Mouse (Mus musculus) lung, postnatal 0 days (tissue): ENCODE results near the gene Zfp597.

ENCODE experiments used
- CTCF ChIP-seq: IDR thresholded peaks from 2 replicates; pipeline ENCODE4 v1.5.1; 2016; ENCODE audit warnings: antibody characterized with exemption, mild to moderate bottlenecking
- EP300 ChIP-seq: IDR thresholded peaks from 2 replicates; pipeline ENCODE4 v1.6.1; 2016; ENCODE audit warnings: antibody characterized with exemption, mild to moderate bottlenecking, control low read depth

GRCm38 (mm10) chr16:3835461-3835860, 48.9 kb downstream of the Zfp597 start:
- no peak for TF ChIP-seq EP300
- TF ChIP-seq CTCF: no peak
